Mouse (Mus musculus) myocyte (in vitro differentiated cells): Measurements from ENCODE around the gene Ino80. TPM values are rescaled to one million over a fixed set of nuclear protein-coding genes. Genes with fewer than 3 reads are reported as not detected.

Experiments used
- H3K27me3 ChIP-seq: one replicate; pipeline ENCODE4 v1.6.1; 2011; ENCODE audit not compliant: control insufficient read depth, insufficient read depth, insufficient read length
- H3K36me3 ChIP-seq: one replicate; pipeline ENCODE4 v1.6.1; 2011; ENCODE audit not compliant: control insufficient read depth, insufficient read depth
- H3K4me2 ChIP-seq: one replicate; pipeline ENCODE4 v1.6.1; 2011; ENCODE audit warnings: low read depth, control low read depth
- H3K4me3 ChIP-seq: one replicate; pipeline ENCODE4 v1.5.1; 2011; ENCODE audit warnings: mild to moderate bottlenecking, control low read depth, moderate library complexity
- H3K79me2 ChIP-seq: one replicate; pipeline ENCODE4 v1.6.1; 2011; ENCODE audit not compliant: control insufficient read depth, insufficient read depth
- H3ac ChIP-seq: one replicate; pipeline ENCODE4 v1.6.1; 2011; ENCODE audit not compliant: control insufficient read depth, insufficient read length
- CEBPB ChIP-seq: IDR thresholded peaks from 2 replicates; pipeline ENCODE4 v1.6.1; 2011; ENCODE audit warnings: mild to moderate bottlenecking, moderate library complexity; ENCODE audit not compliant: poor library complexity, insufficient read depth, severe bottlenecking
- E2F4 ChIP-seq: IDR thresholded peaks from one replicate; pipeline ENCODE4 v1.6.1; 2011; ENCODE audit warnings: mild to moderate bottlenecking, control low read depth, moderate library complexity; ENCODE audit not compliant: insufficient read depth
- MAX ChIP-seq: IDR thresholded peaks from one replicate; pipeline ENCODE4 v1.6.1; 2011; ENCODE audit warnings: low read depth, mild to moderate bottlenecking, control low read depth
- MYOD1 ChIP-seq, 3 experiments: IDR thresholded peaks; one replicate each; pipeline ENCODE4 v1.6.1; 2011; ENCODE audit warnings: control low read depth in 2 of 3, low read depth in 2 of 3, mild to moderate bottlenecking in 2 of 3, moderate library complexity in 1 of 3; ENCODE audit not compliant: insufficient read length in 2 of 3, control insufficient read depth in 1 of 3
- MYOG ChIP-seq, 3 experiments: IDR thresholded peaks; one replicate each; pipeline ENCODE4 v1.6.1; 2011; ENCODE audit warnings: control low read depth in 2 of 3, low read depth in 2 of 3, mild to moderate bottlenecking in 2 of 3; ENCODE audit not compliant: insufficient read length in 2 of 3, control insufficient read depth in 1 of 3, insufficient read depth in 1 of 3
- POLR2A ChIP-seq: IDR thresholded peaks from one replicate; pipeline ENCODE4 v1.6.1; 2011; ENCODE audit warnings: low read depth, mild to moderate bottlenecking, control low read depth, moderate library complexity; ENCODE audit not compliant: insufficient read length
- POLR2AphosphoS2 ChIP-seq: IDR thresholded peaks from one replicate; pipeline ENCODE4 v1.6.1; 2011; ENCODE audit warnings: low read depth, control low read depth; ENCODE audit not compliant: insufficient read length
- REST ChIP-seq: IDR thresholded peaks from one replicate; pipeline ENCODE4 v1.6.1; 2011; ENCODE audit warnings: mild to moderate bottlenecking, control low read depth, moderate library complexity; ENCODE audit not compliant: insufficient read depth, insufficient read length
- SRF ChIP-seq: IDR thresholded peaks from one replicate; pipeline ENCODE4 v1.6.1; 2011; ENCODE audit warnings: low read depth; ENCODE audit not compliant: control insufficient read depth, insufficient read length
- TCF12 ChIP-seq: IDR thresholded peaks from one replicate; pipeline ENCODE4 v1.6.1; 2011; ENCODE audit warnings: mild to moderate bottlenecking, control low read depth; ENCODE audit not compliant: poor library complexity, insufficient read depth, severe bottlenecking
- TCF3 ChIP-seq: IDR thresholded peaks from one replicate; pipeline ENCODE4 v1.6.1; 2011; ENCODE audit warnings: low read depth, control low read depth; ENCODE audit not compliant: insufficient read length
- USF1 ChIP-seq: IDR thresholded peaks from one replicate; pipeline ENCODE4 v1.6.1; 2011; ENCODE audit warnings: low read depth, mild to moderate bottlenecking, control low read depth, moderate library complexity
- polyA plus RNA-seq: library from polyadenylated mRNA; unstranded; fragments of >200 nt; fragmentation: generic; extraction: Trizol; gene quantifications from one replicate; pipeline ENCODE4 v1.2.1, GENCODE M21; 2012; ENCODE audit warnings: missing spikeins

The Ino80 gene
- polyA plus RNA-seq, 1 experiment, result 7.3 TPM

GRCm38 (mm10) chr2:119398665-119399064 is 78.8 kb downstream of the Ino80 start:
- no peaks in the 10 kb centered on the region for H3K79me2 ChIP-seq
- TF ChIP-seq POLR2A, result no peak
- TF ChIP-seq TCF12, result no peak
- no peak for TF ChIP-seq USF1
- TF ChIP-seq E2F4, result no peak
- no peak for TF ChIP-seq MYOD1 (IDR thresholded peaks at IDR 0.05; ENCODE audit: control insufficient read depth in 1 of 3, insufficient read length in 2 of 3, low read depth in 2 of 3)
- no peak overlapping the region for H3ac ChIP-seq
- no peak overlapping the region for H3K4me3 ChIP-seq
- H3K4me2 ChIP-seq, result no peak overlapping the region
- no peaks in the 10 kb centered on the region for H3K27me3 ChIP-seq
- peaks cover 38% of the 10 kb centered on the region for H3K36me3 ChIP-seq

- no peak overlapping the region for H3K4me2 ChIP-seq
- no peaks in the 10 kb centered on the region for H3K27me3 ChIP-seq
- TF ChIP-seq MYOD1 (IDR thresholded peaks at IDR 0.05; ENCODE audit: control insufficient read depth in 1 of 3, insufficient read length in 2 of 3, low read depth in 2 of 3) (no peak), TCF12 (no peak), USF1 (no peak), REST (no peak), CEBPB (no peak), E2F4 (no peak), MYOG (IDR thresholded peaks at IDR 0.05; ENCODE audit: control insufficient read depth in 1 of 3, insufficient read depth in 1 of 3, insufficient read length in 2 of 3, low read depth in 2 of 3) (no peak), TCF3 (no peak), POLR2AphosphoS2 (no peak)
- H3K4me3 ChIP-seq, result no peak overlapping the region
- H3K79me2 ChIP-seq, result no peaks in the 10 kb centered on the region
- no peak overlapping the region for H3ac ChIP-seq
- H3K36me3 ChIP-seq, result peaks cover 38% of the 10 kb centered on the region
These were observed 79.2 kb downstream of the Ino80 start for GRCm38 (mm10) chr2:119398252-119398651.

- no peak overlapping the region for H3ac ChIP-seq
- H3K4me3 ChIP-seq, result no peak overlapping the region
- peaks cover 46% of the 10 kb centered on the region for H3K36me3 ChIP-seq
These were observed 87.5 kb downstream of the Ino80 start for GRCm38 (mm10) chr2:119389992-119390391.

GRCm38 (mm10) chr2:119388266-119388665 is 89.2 kb downstream of the Ino80 start:
- Histone ChIP-seq H3K4me3 (no peak overlapping the region), H3K4me2 (no peak overlapping the region), H3K36me3 (peaks cover 54% of the 10 kb centered on the region), H3K27me3 (no peaks in the 10 kb centered on the region), H3ac (no peak overlapping the region), H3K79me2 (no peaks in the 10 kb centered on the region)
- TF ChIP-seq CEBPB (no peak), MYOD1 (IDR thresholded peaks at IDR 0.05; ENCODE audit: control insufficient read depth in 1 of 3, insufficient read length in 2 of 3, low read depth in 2 of 3) (no peak), MYOG (IDR thresholded peaks at IDR 0.05; ENCODE audit: control insufficient read depth in 1 of 3, insufficient read depth in 1 of 3, insufficient read length in 2 of 3, low read depth in 2 of 3) (no peak), MAX (no peak), USF1 (no peak), POLR2AphosphoS2 (no peak), POLR2A (no peak), TCF12 (no peak), E2F4 (no peak), REST (no peak), SRF (no peak), TCF3 (no peak)

More at GRCm38 (mm10) chr2:119389992-119390391, 87.5 kb downstream of the Ino80 start:
- Histone ChIP-seq H3K79me2 (no peaks in the 10 kb centered on the region), H3K27me3 (no peaks in the 10 kb centered on the region), H3K4me2 (no peak overlapping the region)
- no peak for TF ChIP-seq POLR2AphosphoS2
- TF ChIP-seq TCF3, result no peak
- no peak for TF ChIP-seq POLR2A

GRCm38 (mm10) chr2:119379455-119379854 is 98.0 kb downstream of the Ino80 start:
- Histone ChIP-seq H3K79me2 (no peaks in the 10 kb centered on the region), H3K27me3 (no peaks in the 10 kb centered on the region), H3ac (no peak overlapping the region), H3K4me2 (no peak overlapping the region), H3K4me3 (no peak overlapping the region), H3K36me3 (peaks cover 63% of the 10 kb centered on the region)
- TF ChIP-seq MAX (no peak), SRF (no peak), E2F4 (no peak), REST (no peak), MYOD1 (IDR thresholded peaks at IDR 0.05; ENCODE audit: control insufficient read depth in 1 of 3, insufficient read length in 2 of 3, low read depth in 2 of 3) (no peak), USF1 (no peak), POLR2AphosphoS2 (no peak), MYOG (IDR thresholded peaks at IDR 0.05; ENCODE audit: control insufficient read depth in 1 of 3, insufficient read depth in 1 of 3, insufficient read length in 2 of 3, low read depth in 2 of 3) (no peak), TCF3 (no peak), POLR2A (no peak), CEBPB (no peak), TCF12 (no peak)
